Mouse (Mus musculus): ENCODE data around the gene Slc7a1.

- no peak for TF ChIP-seq CTCF (IDR thresholded peaks at IDR 0.05; ENCODE audit: extremely low read depth, insufficient read depth, low read length)
- no peak for TF ChIP-seq POLR2A (IDR thresholded peaks at IDR 0.05; ENCODE audit: extremely low read depth, insufficient read depth, low read length)
Observed at GRCm38 (mm10) chr5:148389007-148389970, 10.4 kb downstream of the Slc7a1 start.
